Mouse (Mus musculus) spleen, adult 2 months (tissue): ENCODE data around the gene Cacng7.

Experiments
- CTCF ChIP-seq: fragments of 200-500 bp; IDR thresholded peaks from 2 replicates; pipeline ENCODE4 v1.5.1; 2011; ENCODE audit warnings: mild to moderate bottlenecking, inconsistent platforms; ENCODE audit not compliant: insufficient read depth, insufficient read length, insufficient replicate concordance; ENCODE audit errors: extremely low read depth
- POLR2A ChIP-seq: fragments of 200-500 bp; IDR thresholded peaks from 2 replicates; pipeline ENCODE4 v1.6.1; 2011; ENCODE audit warnings: low read depth, low read length, inconsistent platforms

- TF ChIP-seq CTCF = no peak
- TF ChIP-seq POLR2A = no peak
These were observed 79.3 kb downstream of the Cacng7 start for GRCm38 (mm10) chr7:3412036-3412435.
